Mouse (Mus musculus): ENCODE data around the gene Gtf3c2. TPM values are rescaled to one million over a fixed set of nuclear protein-coding genes. Genes with fewer than 3 reads are reported as not detected.

Gene Gtf3c2
- polyA plus RNA-seq, 1 experiment from 2014 or later = 69.5 TPM

DNA sequence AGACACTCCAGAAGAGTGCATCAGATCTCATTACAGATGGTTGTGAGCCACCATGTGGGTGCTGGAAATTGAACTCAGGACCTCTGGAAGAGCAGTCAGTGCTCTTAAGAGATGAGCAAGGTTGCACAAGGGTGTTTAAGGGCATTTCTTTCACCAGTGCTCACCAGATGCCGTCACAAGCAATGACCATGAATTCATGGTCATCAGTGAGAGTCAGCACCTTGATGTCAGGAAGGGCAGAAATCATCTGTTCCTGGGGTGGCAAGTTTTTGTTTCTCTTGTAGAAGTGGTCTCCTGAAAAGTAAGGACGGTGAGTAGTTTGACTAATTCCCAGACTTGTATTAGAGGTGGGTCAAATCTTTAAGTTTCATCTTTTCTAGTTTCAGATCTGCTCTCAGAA, 23.9 kb upstream of the Gtf3c2 start:
- Histone ChIP-seq H3K27ac (replicated peaks) (no peak overlapping the region), H3K4me2 (replicated peaks) (no peak overlapping the region), H3K36me3 (peaks cover 69% of the 10 kb centered on the region), H3K4me1 (peaks cover 22% of the 10 kb centered on the region), H3K9ac (replicated peaks) (no peak overlapping the region), H3K27me3 (no peaks in the 10 kb centered on the region), H3K4me3 (no peak overlapping the region), H3K9me3 (0 out of 2 replicates have a peak, but pooled peaks cover 5% of the 10 kb centered on the region)
- 85% methylated on average over 2 of the region's 2 CpGs for WGBS
- no peak for ATAC-seq (replicated peaks)

- 87% methylated on average over 7 of the region's 7 CpGs for WGBS
- Histone ChIP-seq H3K9ac (replicated peaks) (peak overlapping the region; percentile 49; the same call in 1 of the 2 replicates), H3K4me3 (peak overlapping the region; percentile 99), H3K36me3 (peaks cover 78% of the 10 kb centered on the region), H3K9me3 (0 out of 2 replicates have a peak, but pooled peaks cover 5% of the 10 kb centered on the region), H3K27me3 (no peaks in the 10 kb centered on the region), H3K4me2 (replicated peaks) (peak overlapping the region; percentile 69), H3K4me1 (peaks cover 22% of the 10 kb centered on the region), H3K27ac (replicated peaks) (peak overlapping the region; percentile 87)
- no peak for ATAC-seq (replicated peaks)
These were observed 23.0 kb upstream of the Gtf3c2 start for GRCm38 (mm10) chr5:31202933-31203332.

- Histone ChIP-seq H3K9ac (replicated peaks) (peak within 1 kb of the TSS; percentile 98), H3K4me2 (replicated peaks) (peak within 1 kb of the TSS; percentile 89), H3K4me1 (peaks cover 22% of the 10 kb centered on the region), H3K9me3 (0 out of 2 replicates have a peak, but pooled peaks cover 5% of the 10 kb centered on the region), H3K27me3 (no peaks in the 10 kb centered on the region), H3K27ac (replicated peaks) (peak within 1 kb of the TSS; percentile 87), H3K4me3 (peak within 1 kb of the TSS; percentile 99), H3K36me3 (peaks cover 78% of the 10 kb centered on the region)
- peak; percentile 97 for ATAC-seq (replicated peaks)
- WGBS = under 1% methylated on average over 53 of the region's 53 CpGs
These were observed 22.0 kb upstream of the Gtf3c2 start, which contains the start of gene Zfp513 for GRCm38 (mm10) chr5:31201742-31202590. Gene Zfp513, minus strand, starts transcription at chr5:31202303.

- Histone ChIP-seq H3K9me3 (0 out of 2 replicates have a peak, but pooled peaks cover 5% of the 10 kb centered on the region), H3K4me2 (replicated peaks) (peak overlapping the region; percentile 89), H3K4me3 (peak overlapping the region; percentile 99), H3K27me3 (no peaks in the 10 kb centered on the region), H3K4me1 (peaks cover 22% of the 10 kb centered on the region), H3K27ac (replicated peaks) (peak overlapping the region; percentile 87), H3K9ac (replicated peaks) (peak overlapping the region; percentile 98), H3K36me3 (peaks cover 80% of the 10 kb centered on the region)
- WGBS = 20% methylated on average over 13 of the region's 13 CpGs
- ATAC-seq (replicated peaks) = no peak
These were observed 21.2 kb upstream of the Gtf3c2 start for GRCm38 (mm10) chr5:31201042-31201741.

GRCm38 (mm10) chr5:31200327-31200768, 20.4 kb upstream of the Gtf3c2 start:
- Histone ChIP-seq H3K4me3 (peak overlapping the region; percentile 99), H3K4me2 (replicated peaks) (no peak overlapping the region)
- WGBS = 91% methylated on average over 27 of the region's 27 CpGs

GRCm38 (mm10) chr5:31199893-31200292, 19.9 kb upstream of the Gtf3c2 start:
- 85% methylated on average over 9 of the region's 9 CpGs for WGBS
- Histone ChIP-seq H3K9me3 (0 out of 2 replicates have a peak, but pooled peaks cover 5% of the 10 kb centered on the region), H3K4me2 (replicated peaks) (no peak overlapping the region), H3K27ac (replicated peaks) (no peak overlapping the region), H3K4me3 (peak overlapping the region; percentile 99; the same call in 1 of the 2 replicates), H3K27me3 (no peaks in the 10 kb centered on the region), H3K36me3 (peaks cover 81% of the 10 kb centered on the region), H3K9ac (replicated peaks) (no peak overlapping the region), H3K4me1 (peaks cover 22% of the 10 kb centered on the region)
- no peak for ATAC-seq (replicated peaks)

More at GRCm38 (mm10) chr5:31200327-31200768, 20.4 kb upstream of the Gtf3c2 start:
- H3K4me1 ChIP-seq = peaks cover 22% of the 10 kb centered on the region
- no peak overlapping the region for H3K9ac ChIP-seq (replicated peaks)
- peaks cover 81% of the 10 kb centered on the region for H3K36me3 ChIP-seq
- 0 out of 2 replicates have a peak, but pooled peaks cover 5% of the 10 kb centered on the region for H3K9me3 ChIP-seq
- no peak overlapping the region for H3K27ac ChIP-seq (replicated peaks)
- no peaks in the 10 kb centered on the region for H3K27me3 ChIP-seq
- no peak for ATAC-seq (replicated peaks)

- WGBS = 89% methylated on average over 19 of the region's 19 CpGs
- 0 out of 2 replicates have a peak, but pooled peaks cover 5% of the 10 kb centered on the region for H3K9me3 ChIP-seq
These were observed 19.5 kb upstream of the Gtf3c2 start for GRCm38 (mm10) chr5:31199321-31199892.

GRCm38 (mm10) chr5:31198616-31199320, 18.8 kb upstream of the Gtf3c2 start:
- Histone ChIP-seq H3K27me3 (no peaks in the 10 kb centered on the region), H3K4me3 (no peak overlapping the region), H3K27ac (replicated peaks) (no peak overlapping the region), H3K4me2 (replicated peaks) (no peak overlapping the region), H3K36me3 (peaks cover 78% of the 10 kb centered on the region), H3K4me1 (peaks cover 33% of the 10 kb centered on the region), H3K9me3 (0 out of 2 replicates have a peak, but pooled peaks cover 5% of the 10 kb centered on the region), H3K9ac (replicated peaks) (no peak overlapping the region)
- ATAC-seq (replicated peaks) = no peak
- WGBS = 84% methylated on average over 5 of the region's 5 CpGs

More at GRCm38 (mm10) chr5:31199321-31199892, 19.5 kb upstream of the Gtf3c2 start:
- no peak for ATAC-seq (replicated peaks)
- H3K4me1 ChIP-seq = peaks cover 27% of the 10 kb centered on the region
- H3K4me3 ChIP-seq = no peak overlapping the region
- no peaks in the 10 kb centered on the region for H3K27me3 ChIP-seq
- peaks cover 81% of the 10 kb centered on the region for H3K36me3 ChIP-seq
- H3K4me2 ChIP-seq (replicated peaks) = no peak overlapping the region
- H3K9ac ChIP-seq (replicated peaks) = no peak overlapping the region
- H3K27ac ChIP-seq (replicated peaks) = no peak overlapping the region

DNA sequence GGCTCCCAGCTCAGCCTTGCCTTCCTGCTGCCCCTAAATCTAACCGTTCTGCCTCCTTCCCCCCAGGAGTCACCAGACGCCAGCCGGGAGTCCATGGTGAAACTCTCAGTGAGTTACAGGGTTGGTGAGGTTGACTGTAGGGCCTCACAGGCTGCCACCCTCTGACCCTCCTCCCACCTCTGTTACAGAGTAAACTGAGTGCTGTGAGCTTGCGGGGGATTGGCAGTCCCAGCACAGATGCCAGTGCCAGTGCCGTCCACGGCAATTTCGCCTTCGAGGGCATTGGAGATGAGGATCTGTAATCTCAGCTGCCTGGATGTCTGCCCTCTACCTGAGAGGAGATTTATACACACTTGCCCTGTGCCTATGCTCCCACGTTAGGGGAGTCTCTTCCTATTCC, 18.2 kb upstream of the Gtf3c2 start:
- Histone ChIP-seq H3K4me2 (replicated peaks) (no peak overlapping the region), H3K27me3 (no peaks in the 10 kb centered on the region), H3K4me3 (no peak overlapping the region), H3K27ac (replicated peaks) (no peak overlapping the region), H3K36me3 (peaks cover 72% of the 10 kb centered on the region), H3K9me3 (0 out of 2 replicates have a peak, but pooled peaks cover 5% of the 10 kb centered on the region), H3K4me1 (peaks cover 35% of the 10 kb centered on the region), H3K9ac (replicated peaks) (no peak overlapping the region)
- WGBS = 90% methylated on average over 9 of the region's 9 CpGs
- no peak for ATAC-seq (replicated peaks)

- WGBS = 89% methylated on average over 12 of the region's 12 CpGs
- Histone ChIP-seq H3K9ac (replicated peaks) (no peak overlapping the region), H3K4me1 (peaks cover 31% of the 10 kb centered on the region), H3K4me3 (no peak overlapping the region), H3K27ac (replicated peaks) (no peak overlapping the region), H3K4me2 (replicated peaks) (no peak overlapping the region), H3K36me3 (peaks cover 67% of the 10 kb centered on the region), H3K9me3 (0 out of 2 replicates have a peak, but pooled peaks cover 5% of the 10 kb centered on the region), H3K27me3 (no peaks in the 10 kb centered on the region)
- ATAC-seq (replicated peaks) = no peak
These were observed 17.1 kb upstream of the Gtf3c2 start for GRCm38 (mm10) chr5:31197072-31197471.

DNA sequence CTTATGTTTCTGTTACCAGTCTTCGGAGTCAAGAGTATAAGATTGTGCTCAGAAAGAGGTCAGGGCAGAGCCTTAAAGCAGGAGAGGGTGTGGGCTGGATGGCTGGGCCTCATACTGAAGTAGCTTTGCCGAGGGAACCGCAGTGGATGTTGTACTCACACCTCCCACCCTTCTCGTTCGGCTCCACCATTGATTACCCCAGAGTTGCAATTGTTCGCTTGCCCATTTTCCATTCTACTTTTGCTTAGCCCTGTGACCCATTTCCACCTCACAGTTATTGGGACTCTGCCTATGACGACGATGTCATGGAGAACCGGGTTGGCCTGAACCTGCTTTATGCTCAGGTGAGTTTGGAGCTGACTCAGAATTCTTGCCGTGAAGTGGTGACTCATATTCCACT, 16.3 kb upstream of the Gtf3c2 start:
- Histone ChIP-seq H3K9ac (replicated peaks) (no peak overlapping the region), H3K4me3 (no peak overlapping the region), H3K36me3 (peaks cover 67% of the 10 kb centered on the region), H3K27ac (replicated peaks) (no peak overlapping the region), H3K27me3 (no peaks in the 10 kb centered on the region), H3K4me1 (peaks cover 34% of the 10 kb centered on the region), H3K9me3 (0 out of 2 replicates have a peak, but pooled peaks cover 5% of the 10 kb centered on the region), H3K4me2 (replicated peaks) (no peak overlapping the region)
- WGBS = 94% methylated on average over 10 of the region's 10 CpGs
- ATAC-seq (replicated peaks) = no peak

Data from forebrain, embryonic 15.5 days (tissue).